Mouse (Mus musculus): ENCODE results near the gene Olfr926.
"Not testable (repeated sequence)": the region's sequence is repeated elsewhere in the genome, so short reads cannot be mapped to it uniquely, and the experiment has no call there.

The Olfr926 gene

DNA sequence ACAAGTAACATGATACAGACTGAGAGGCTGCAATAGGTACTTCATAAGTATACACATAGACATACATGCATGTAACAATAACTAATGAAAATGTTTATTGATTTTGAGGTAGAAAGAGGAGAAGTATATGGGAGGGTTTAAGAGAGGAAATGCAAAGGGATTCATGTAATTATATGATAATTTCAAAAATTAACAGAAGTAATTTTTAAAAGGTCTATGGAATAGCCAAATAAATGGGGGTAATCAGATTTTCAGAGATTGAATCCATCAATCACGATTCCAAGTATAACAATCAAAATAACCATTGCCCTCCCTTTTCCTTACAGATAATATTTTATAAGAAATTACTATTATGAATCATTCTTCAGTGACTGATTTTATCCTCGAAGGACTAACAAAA, at the start of gene Olfr926:
Gene Olfr926 (plus strand): TSS at position 301 of the 400 bp plus-strand sequence.
- DNase-seq, result no peak

DNA sequence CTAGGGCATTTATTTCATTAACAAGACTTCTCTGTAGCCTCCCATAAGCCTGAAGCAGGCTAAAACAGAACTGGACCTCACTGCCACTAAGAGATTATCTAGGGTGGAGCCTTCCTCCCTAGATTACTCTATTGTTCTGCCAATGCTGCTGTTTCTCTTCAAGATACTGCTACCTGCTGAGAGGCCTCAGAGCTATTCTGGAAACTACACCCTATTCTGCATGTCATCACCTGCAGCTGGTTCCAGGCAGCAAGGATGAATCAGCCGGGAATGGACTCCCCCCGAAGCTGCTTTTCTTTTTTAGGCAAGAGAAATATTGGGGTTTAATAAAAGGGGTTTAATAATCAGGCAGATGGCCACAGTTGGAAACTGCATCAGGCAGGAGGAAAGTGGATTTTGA, 43.9 kb upstream of the Olfr926 start:
- no peak for DNase-seq

DNA sequence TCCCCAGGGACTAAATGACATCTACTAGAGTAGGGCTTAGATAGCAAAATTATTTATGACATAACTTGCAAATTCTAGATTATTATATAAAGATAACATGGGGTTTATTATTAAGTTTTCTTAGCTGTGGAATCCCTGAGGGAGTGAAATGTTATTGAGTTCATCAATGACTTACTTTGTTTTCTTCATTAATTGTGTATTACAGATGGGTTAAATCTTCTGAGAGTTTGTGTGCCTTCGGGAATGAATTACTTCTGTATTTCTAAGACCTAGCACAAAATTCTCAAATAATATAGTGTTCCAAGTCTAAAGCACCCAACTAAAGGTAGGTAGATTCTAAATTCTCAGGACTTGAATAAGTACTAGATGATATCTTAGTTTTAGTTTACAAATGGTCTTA, 32.8 kb upstream of the Olfr926 start, which contains the start of gene Olfr924:
Gene Olfr924 (plus strand): TSS at position 301 of the 400 bp plus-strand sequence.
- DNase-seq, result no peak

DNA sequence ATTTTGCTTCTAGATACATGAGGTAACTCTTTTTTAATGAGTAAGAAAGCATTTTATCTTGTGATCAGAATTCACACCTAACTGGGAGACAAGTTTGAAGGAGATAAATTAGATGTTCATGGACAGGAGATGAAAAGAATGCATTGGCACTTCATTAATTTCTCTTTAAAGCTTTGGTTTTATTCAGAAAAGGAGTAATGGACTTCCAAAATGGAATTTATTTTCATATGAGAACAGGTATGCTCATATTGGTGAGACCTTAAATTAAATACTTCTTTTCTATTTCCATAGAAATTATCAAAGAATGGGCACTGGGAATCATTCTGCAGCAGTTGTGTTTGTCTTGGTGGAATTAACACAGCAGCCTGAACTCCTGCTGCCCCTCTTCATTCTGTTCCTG, 22.2 kb upstream of the Olfr926 start, which contains the start of gene Olfr26:
Gene Olfr26 (plus strand): TSS at position 301 of the 400 bp plus-strand sequence.
- no peak for DNase-seq

DNA sequence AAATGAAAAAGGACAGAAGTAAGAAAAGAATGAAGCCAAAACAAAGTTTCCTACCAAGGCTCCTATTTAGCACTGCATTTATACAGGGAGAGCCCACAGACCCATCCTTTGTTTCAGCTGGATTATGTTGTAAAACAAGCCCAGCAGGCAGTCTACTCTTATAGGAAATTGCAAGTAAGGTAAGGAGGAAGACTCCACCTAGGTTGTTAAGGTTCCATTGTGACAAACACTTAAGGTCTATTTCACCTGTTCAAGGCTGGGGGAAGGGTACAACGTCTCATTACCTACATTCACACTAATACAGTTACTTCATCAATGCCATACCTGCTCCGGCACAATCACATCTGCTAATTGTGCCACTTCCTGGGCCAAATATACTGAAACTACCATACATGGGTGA, 2.0 kb upstream of the Olfr926 start:
- not testable (repeated sequence) for DNase-seq
